Mouse (Mus musculus) spleen, adult 12 weeks (tissue): ENCODE measurements around the gene Slc44a5.

Source experiments
- DNase-seq: peaks from one replicate; pipeline ENCODE4 v3.0.0; 2022; ENCODE audit warnings: low spot score

Gene Slc44a5

GRCm38 (mm10) chr3:154172593-154172965 lies 199.3 kb downstream of the Slc44a5 start:
- DNase-seq: no peak

GRCm38 (mm10) chr3:154173556-154173955 lies 200.3 kb downstream of the Slc44a5 start:
- DNase-seq: no peak

GRCm38 (mm10) chr3:154174031-154174430 lies 200.8 kb downstream of the Slc44a5 start:
- DNase-seq: no peak

GRCm38 (mm10) chr3:154174766-154175165 lies 201.5 kb downstream of the Slc44a5 start:
- DNase-seq: no peak

- DNase-seq: no peak
These were observed 204.5 kb downstream of the Slc44a5 start for GRCm38 (mm10) chr3:154177665-154178305.

- DNase-seq: no peak
These were observed 206.2 kb downstream of the Slc44a5 start for GRCm38 (mm10) chr3:154179423-154179920.

- no peak for DNase-seq
These were observed 209.8 kb downstream of the Slc44a5 start for GRCm38 (mm10) chr3:154182987-154183386.

- no peak for DNase-seq
These were observed 210.7 kb downstream of the Slc44a5 start for GRCm38 (mm10) chr3:154183957-154184356.

GRCm38 (mm10) chr3:154188668-154189067 lies 215.4 kb downstream of the Slc44a5 start:
- no peak for DNase-seq

GRCm38 (mm10) chr3:154192328-154193030 lies 219.2 kb downstream of the Slc44a5 start:
- no peak for DNase-seq

- DNase-seq: no peak
These were observed 220.1 kb downstream of the Slc44a5 start for GRCm38 (mm10) chr3:154193189-154193840.

- DNase-seq: no peak
These were observed 227.2 kb downstream of the Slc44a5 start for GRCm38 (mm10) chr3:154200422-154200828.

- DNase-seq: no peak
These were observed 228.6 kb downstream of the Slc44a5 start for GRCm38 (mm10) chr3:154201796-154202195.

- no peak for DNase-seq
These were observed 229.1 kb downstream of the Slc44a5 start for GRCm38 (mm10) chr3:154202383-154202782.

GRCm38 (mm10) chr3:154208479-154208878 lies 235.2 kb downstream of the Slc44a5 start:
- no peak for DNase-seq

GRCm38 (mm10) chr3:154209201-154209754 lies 236.0 kb downstream of the Slc44a5 start:
- no peak for DNase-seq

GRCm38 (mm10) chr3:154209776-154210430 lies 236.7 kb downstream of the Slc44a5 start:
- no peak for DNase-seq

GRCm38 (mm10) chr3:154210431-154211055 lies 237.3 kb downstream of the Slc44a5 start:
- no peak for DNase-seq

GRCm38 (mm10) chr3:154212551-154212950 lies 239.3 kb downstream of the Slc44a5 start:
- DNase-seq: no peak

GRCm38 (mm10) chr3:154215309-154215708 lies 242.1 kb downstream of the Slc44a5 start:
- no peak for DNase-seq

GRCm38 (mm10) chr3:154215779-154216178 lies 242.5 kb downstream of the Slc44a5 start:
- no peak for DNase-seq

GRCm38 (mm10) chr3:154222141-154222591 lies 248.9 kb downstream of the Slc44a5 start:
- no peak for DNase-seq
